Mouse (Mus musculus): Measurements from ENCODE around the gene Arfrp1. TPM values are rescaled to one million over a fixed set of nuclear protein-coding genes. Genes with fewer than 3 reads are reported as not detected.

Arfrp1 gene
- polyA plus RNA-seq, 1 experiment, result 5.0 TPM

DNA sequence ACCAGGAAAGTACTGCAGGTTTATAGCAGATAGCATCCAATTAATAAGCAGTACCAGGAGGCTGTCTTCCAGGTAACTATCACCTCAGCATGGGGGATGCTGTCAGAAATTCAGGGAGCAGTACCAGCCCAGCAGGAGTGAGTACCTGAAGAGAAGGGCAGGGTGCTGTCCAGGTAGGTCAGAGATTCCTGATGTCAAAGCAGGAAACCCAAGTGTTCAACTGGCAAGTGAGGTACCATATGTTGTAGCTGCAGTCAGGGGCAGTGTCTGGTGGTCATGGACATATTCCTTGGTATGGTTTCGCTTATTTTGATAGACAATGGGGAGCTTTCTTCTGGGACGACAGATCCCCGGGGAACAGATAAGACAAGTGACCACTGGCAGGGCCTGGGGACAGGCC lies 52.8 kb downstream of the Arfrp1 start:
- peaks cover 14% of the 10 kb centered on the region for H3K4me1 ChIP-seq
- no peaks in the 10 kb centered on the region for H3K36me3 ChIP-seq (replicated peaks; ENCODE audit: low read length)
- TF ChIP-seq FLI1 (IDR thresholded peaks at IDR 0.05; ENCODE audit: low read length) (no peak), GATA1 (IDR thresholded peaks at IDR 0.05; ENCODE audit: borderline replicate concordance, low read length) (no peak)
- no peaks in the 10 kb centered on the region; the same call in 1 of the 2 replicates for H3K9me3 ChIP-seq
- H3K4me3 ChIP-seq (replicated peaks), result no peak overlapping the region
- H3K27me3 ChIP-seq (replicated peaks), result peaks cover 79% of the 10 kb centered on the region

Other genes with a start within 250 kb of the Arfrp1 start
- gene Kcnq2, start 230.1 kb downstream of the Arfrp1 start, polyA plus RNA-seq (2012; ENCODE audit: insufficient read depth, low replicate concordance), result not detected in 2 replicates
- gene Eef1a2, start 208.4 kb downstream of the Arfrp1 start, polyA plus RNA-seq (2012; ENCODE audit: insufficient read depth, low replicate concordance), result not detected in 2 replicates
- 257 and 509 TPM in 2 replicates for gene Ppdpf, start 178.2 kb downstream of the Arfrp1 start, polyA plus RNA-seq (2012; ENCODE audit: insufficient read depth, low replicate concordance)
- gene Ptk6, start 162.6 kb downstream of the Arfrp1 start, polyA plus RNA-seq (2012; ENCODE audit: insufficient read depth, low replicate concordance), result not detected in 2 replicates
- gene Srms, start 152.2 kb downstream of the Arfrp1 start, polyA plus RNA-seq (2012; ENCODE audit: insufficient read depth, low replicate concordance), result not detected in 2 replicates
- gene Fndc11, start 145.4 kb downstream of the Arfrp1 start, polyA plus RNA-seq (2012; ENCODE audit: insufficient read depth, low replicate concordance), result not detected in 2 replicates
- 1.9 and 2.3 TPM in 2 replicates for gene Helz2, start 123.4 kb downstream of the Arfrp1 start, polyA plus RNA-seq (2012; ENCODE audit: insufficient read depth, low replicate concordance)
- 4.9 and 8.0 TPM in 2 replicates for gene Gmeb2, start 77.4 kb downstream of the Arfrp1 start, polyA plus RNA-seq (2012; ENCODE audit: insufficient read depth, low replicate concordance)
- not detected in 2 replicates for gene Stmn3, start 50.9 kb downstream of the Arfrp1 start, polyA plus RNA-seq (2012; ENCODE audit: insufficient read depth, low replicate concordance)
- gene Rtel1, start 45.7 kb downstream of the Arfrp1 start, polyA plus RNA-seq (2012; ENCODE audit: insufficient read depth, low replicate concordance), result 1.5 and 6.1 TPM in 2 replicates
- gene Zgpat, start 476 bp downstream of the Arfrp1 start, polyA plus RNA-seq (2012; ENCODE audit: insufficient read depth, low replicate concordance), result 3.5 and 17.6 TPM in 2 replicates
- gene Lime1, start 14.7 kb upstream of the Arfrp1 start, polyA plus RNA-seq (2012; ENCODE audit: insufficient read depth, low replicate concordance), result 20.5 and 108 TPM in 2 replicates
- 0.16 TPM in 1 of 2 replicates, not detected in the other for gene Zbtb46, start 94.0 kb upstream of the Arfrp1 start, polyA plus RNA-seq (2012; ENCODE audit: insufficient read depth, low replicate concordance)
- gene Abhd16b, start 127.8 kb upstream of the Arfrp1 start, polyA plus RNA-seq (2012; ENCODE audit: insufficient read depth, low replicate concordance), result not detected in 2 replicates
- 7.5 and 38.2 TPM in 2 replicates for gene Tpd52l2, start 131.7 kb upstream of the Arfrp1 start, polyA plus RNA-seq (2012; ENCODE audit: insufficient read depth, low replicate concordance)
- 10.4 and 13.9 TPM in 2 replicates for gene Dnajc5, start 155.1 kb upstream of the Arfrp1 start, polyA plus RNA-seq (2012; ENCODE audit: insufficient read depth, low replicate concordance)
- gene Uckl1, start 219.5 kb upstream of the Arfrp1 start, polyA plus RNA-seq (2012; ENCODE audit: insufficient read depth, low replicate concordance), result 58.8 and 109 TPM in 2 replicates
- 3.6 and 12.6 TPM in 2 replicates for gene Prpf6, start 226.5 kb upstream of the Arfrp1 start, polyA plus RNA-seq (2012; ENCODE audit: insufficient read depth, low replicate concordance)
- 12.8 and 34.9 TPM in 2 replicates for gene Zfp512b, start 227.4 kb upstream of the Arfrp1 start, polyA plus RNA-seq (2012; ENCODE audit: insufficient read depth, low replicate concordance)
- 1.0 and 2.9 TPM in 2 replicates for gene Samd10, start 233.8 kb upstream of the Arfrp1 start, polyA plus RNA-seq (2012; ENCODE audit: insufficient read depth, low replicate concordance)

All from megakaryocyte, embryonic 14.5 days (primary cell).